Mouse (Mus musculus): ENCODE results near the gene Pfkp.

DNA sequence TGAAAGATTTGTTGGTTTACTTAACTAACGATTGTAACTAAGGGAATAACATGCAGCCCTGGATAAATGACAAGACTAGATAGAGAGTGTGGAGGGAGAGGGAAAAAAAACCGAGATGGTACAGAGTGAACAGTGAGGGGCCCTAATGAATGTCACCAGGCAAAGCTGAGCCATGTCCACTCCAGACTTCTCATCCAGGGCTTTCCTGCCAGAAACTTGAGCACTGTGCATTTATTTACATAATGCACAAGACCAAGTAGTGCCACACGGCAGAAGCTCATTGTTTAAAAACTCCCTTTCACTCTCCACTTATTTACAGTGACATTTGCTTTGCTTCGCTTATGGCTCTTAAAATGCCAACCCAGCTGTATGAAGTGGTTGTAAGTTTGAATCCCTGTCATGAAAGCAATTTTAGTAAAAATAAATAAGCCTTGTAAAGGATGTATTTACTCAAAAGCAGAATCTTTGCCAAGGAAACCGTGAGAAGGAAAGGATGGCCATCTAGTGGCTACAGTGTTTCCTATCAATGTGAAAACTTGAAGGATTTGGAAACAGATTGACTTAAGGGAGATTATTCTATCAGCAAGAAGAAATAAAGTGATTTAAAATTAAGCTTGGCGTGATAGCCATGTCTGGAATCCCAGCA lies 113.2 kb downstream of the Pfkp start:
- TF ChIP-seq CHD2 (IDR thresholded peaks at IDR 0.05; ENCODE audit: low read depth, low read length): no peak
- no peak for TF ChIP-seq HCFC1 (IDR thresholded peaks at IDR 0.05; ENCODE audit: borderline replicate concordance, insufficient read depth, low read length)
- no peak for TF ChIP-seq MAFK (IDR thresholded peaks at IDR 0.05; ENCODE audit: insufficient read depth, low read depth, low read length)
- TF ChIP-seq ZC3H11A (IDR thresholded peaks at IDR 0.05; ENCODE audit: borderline replicate concordance, low read depth, low read length): no peak
